Mouse (Mus musculus) stomach, postnatal 0 days (tissue): ENCODE results near the gene Ntf3.

Experiments used
- CTCF ChIP-seq: IDR thresholded peaks from 2 replicates; pipeline ENCODE4 v1.5.1; 2016; ENCODE audit warnings: antibody characterized with exemption, low read depth, mild to moderate bottlenecking, moderate library complexity
- EP300 ChIP-seq: optimal IDR thresholded peaks from 2 replicates; pipeline ENCODE3; 2016; ENCODE audit warnings: antibody characterized with exemption

DNA sequence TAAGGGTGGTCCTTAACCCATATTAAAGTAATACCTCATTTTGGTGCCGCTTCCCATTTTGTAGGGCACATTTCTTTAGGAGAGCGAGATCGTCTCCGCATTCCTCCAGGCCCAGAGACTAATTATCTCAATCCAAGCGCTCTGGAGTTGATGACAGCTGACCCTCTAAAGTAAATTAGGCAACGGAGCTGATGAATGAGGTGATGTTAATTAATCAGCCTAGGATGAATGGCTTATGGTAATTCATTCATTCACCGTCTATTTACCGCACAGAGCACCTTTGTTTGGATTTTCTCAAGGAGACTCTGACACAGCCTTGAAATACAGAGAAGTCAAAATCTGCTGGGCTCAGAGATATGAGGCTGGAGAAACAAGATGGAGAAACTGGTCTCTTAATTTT, 20.7 kb upstream of the Ntf3 start:
- TF ChIP-seq CTCF (no peak), EP300 (no peak)
